Mouse (Mus musculus) mouse trophoblast stem cell (cell line): ENCODE data around the gene C2cd2.

ENCODE experiments used
- in situ Hi-C, 2 experiments: fragments of 300-500 bp; cut with MseI, MboI; formaldehyde crosslinking; loops; 2 replicates in 1 of 2; 3 replicates in 1 of 2; pipeline ENCODE4 v1.15.1; 2025

The C2cd2 gene

GRCm38 (mm10) chr16:97882891-97883290, 79.5 kb downstream of the C2cd2 start:
- in situ Hi-C loops = no loop called here

GRCm38 (mm10) chr16:97879134-97879533, 83.3 kb downstream of the C2cd2 start:
- in situ Hi-C loops = loop anchor here (10.0 kb wide), 1 partner anchor 74 kb away; no protein-coding TSS in a partner anchor

- in situ Hi-C loops = loop anchor here (10.0 kb wide), 1 partner anchor 73 kb away; no protein-coding TSS in a partner anchor
Observed at GRCm38 (mm10) chr16:97877502-97877901, 84.9 kb downstream of the C2cd2 start.

GRCm38 (mm10) chr16:97875101-97875500, 87.3 kb downstream of the C2cd2 start:
- in situ Hi-C loops = loop anchor here (10.0 kb wide), 1 partner anchor 70 kb away; no protein-coding TSS in a partner anchor

DNA sequence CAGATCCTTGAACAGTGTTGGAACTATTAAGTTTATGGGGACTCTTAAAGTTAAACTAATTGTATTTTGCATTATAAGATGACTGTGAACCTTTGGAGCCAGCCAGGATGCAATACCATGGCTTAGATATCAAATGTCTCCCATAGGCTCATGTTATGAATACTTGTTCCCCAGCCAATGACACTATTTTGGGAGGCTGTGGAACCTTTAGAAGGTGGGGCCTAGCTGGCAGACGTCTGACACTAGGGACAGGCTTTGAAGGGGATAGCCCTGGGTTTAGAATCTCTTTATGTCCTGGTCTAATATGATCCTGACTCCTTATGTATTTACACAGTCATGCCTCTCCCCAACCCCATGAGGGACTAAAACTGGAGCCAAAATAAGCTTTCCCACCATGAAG, 88.0 kb downstream of the C2cd2 start:
- in situ Hi-C loops = loop anchor here (10.0 kb wide), 1 partner anchor 70 kb away; no protein-coding TSS in a partner anchor

- in situ Hi-C loops = loop anchor here (10.0 kb wide), 1 partner anchor 68 kb away; no protein-coding TSS in a partner anchor
Observed at GRCm38 (mm10) chr16:97872657-97873056, 89.7 kb downstream of the C2cd2 start.

DNA sequence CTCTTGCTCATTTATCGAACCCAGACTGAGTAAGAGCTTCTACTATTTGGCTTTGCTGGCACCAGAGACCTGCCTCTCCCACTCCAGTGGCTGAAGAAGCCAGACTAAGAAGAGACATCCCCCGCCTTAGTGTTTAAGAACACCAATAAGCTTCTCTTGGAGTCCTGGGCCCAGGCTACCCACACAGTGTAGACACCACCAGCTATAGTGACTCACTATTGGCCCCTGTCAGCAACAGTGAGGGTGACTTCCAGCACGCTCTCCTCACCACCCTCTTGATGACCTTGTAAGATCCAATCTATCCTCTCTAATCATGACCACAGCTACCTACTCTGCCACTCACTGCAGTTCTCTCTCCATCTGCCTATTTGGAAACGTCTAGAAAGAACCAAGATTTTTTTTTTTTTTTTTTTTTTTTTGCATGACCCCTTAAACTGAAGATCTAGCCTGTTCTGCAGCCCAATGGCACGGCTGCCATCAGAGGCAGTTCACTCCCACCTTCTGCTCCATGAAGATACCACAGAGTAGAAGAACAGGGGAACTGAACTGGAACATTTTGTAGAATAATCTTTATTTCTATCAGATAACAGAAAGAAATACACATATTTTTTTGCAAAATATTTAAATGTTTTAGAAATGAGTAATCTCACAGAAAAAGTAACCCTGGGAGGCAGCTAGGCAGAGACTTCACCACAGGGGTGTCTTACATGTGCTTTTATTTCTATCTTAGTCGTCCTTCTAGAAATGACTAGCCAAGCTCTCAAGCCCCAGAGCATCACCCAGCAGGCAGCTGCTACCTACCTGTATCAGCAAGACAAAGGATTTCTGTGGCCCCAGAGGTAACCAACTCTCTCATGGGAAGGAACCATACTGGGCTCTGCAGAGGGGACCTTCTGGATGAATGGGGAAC, 93.0 kb downstream of the C2cd2 start:
- in situ Hi-C loops = loop anchor here (10.0 kb wide), 1 partner anchor 65 kb away; no protein-coding TSS in a partner anchor

GRCm38 (mm10) chr16:97863932-97864467, 98.4 kb downstream of the C2cd2 start:
- in situ Hi-C loops = no loop called here

DNA sequence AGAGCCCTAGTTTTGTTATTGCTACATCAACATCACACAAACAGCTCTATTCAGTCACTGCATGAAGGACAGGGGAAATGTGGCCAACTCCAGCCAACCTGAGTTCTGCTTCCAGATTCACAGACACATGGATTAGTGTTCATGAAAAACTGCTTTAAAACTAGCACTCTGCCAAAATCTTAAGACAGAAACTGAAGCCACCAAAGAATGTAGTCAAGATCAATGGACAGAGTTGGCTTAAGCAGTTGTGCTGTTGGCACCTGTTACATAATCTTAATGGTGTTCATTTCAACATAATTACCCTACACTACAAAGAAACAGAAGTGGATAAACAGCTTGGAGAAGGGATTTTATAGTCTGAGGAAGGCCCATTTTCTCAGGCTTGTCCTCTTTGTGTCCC, 106.3 kb downstream of the C2cd2 start:
- in situ Hi-C loops = no loop called here

- in situ Hi-C loops = no loop called here
Observed at GRCm38 (mm10) chr16:97851741-97852319, 110.6 kb downstream of the C2cd2 start, which contains the start of gene Prdm15. Gene Prdm15 (minus strand): TSS chr16:97851850.

DNA sequence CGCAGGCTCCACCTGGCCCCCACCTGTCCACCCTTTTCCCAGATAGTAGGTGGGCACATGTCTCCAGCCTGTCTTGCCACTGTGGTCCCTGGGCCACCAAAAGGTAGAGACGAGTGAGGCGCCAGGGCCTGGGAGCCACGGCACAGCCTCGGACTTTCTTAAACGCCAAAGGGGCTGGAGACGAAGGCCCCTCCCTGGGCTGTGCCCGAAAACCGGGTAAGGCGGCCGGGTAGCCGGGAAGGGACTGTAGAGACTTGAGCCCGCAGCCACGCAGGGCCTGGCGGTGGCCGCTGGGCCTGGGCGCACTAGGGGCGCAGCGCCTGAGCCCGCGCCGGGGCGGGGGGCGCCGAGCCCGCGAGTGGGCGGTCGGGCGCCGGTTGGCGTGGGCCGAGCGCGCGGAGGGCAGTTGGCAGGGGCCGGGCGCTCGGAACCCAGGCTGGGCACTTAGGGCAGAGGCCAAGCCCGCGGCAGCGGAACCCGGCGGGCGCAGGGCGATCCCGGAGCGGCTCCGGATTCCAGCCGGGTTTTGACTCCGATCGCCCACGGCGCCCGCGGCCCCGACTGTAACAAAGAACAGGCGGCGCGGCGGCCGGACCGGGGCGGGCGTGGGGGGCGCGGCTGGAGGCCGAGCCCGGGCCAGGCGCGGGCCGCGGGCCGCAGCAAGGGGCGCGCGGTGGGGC, 111.2 kb downstream of the C2cd2 start:
- in situ Hi-C loops = no loop called here

DNA sequence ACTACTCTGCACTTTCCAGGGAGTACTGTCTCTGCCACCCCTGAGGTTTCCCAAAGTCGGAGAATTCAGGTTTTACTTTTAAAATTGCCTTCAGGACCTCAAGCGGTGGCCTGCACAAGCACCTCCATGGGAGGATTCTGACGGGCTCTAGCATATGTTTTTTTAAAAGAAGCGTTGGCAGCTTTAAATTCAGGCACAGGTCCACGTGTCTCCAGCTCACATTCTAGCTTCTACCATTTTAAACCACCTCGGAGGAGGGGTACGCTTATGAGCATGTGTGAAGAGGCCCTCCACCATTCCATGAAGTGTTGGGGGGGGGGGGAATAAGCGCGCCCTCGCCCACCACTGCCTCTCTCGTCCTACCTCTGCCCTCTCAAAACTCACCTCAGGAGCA, 111.7 kb downstream of the C2cd2 start:
- in situ Hi-C loops = no loop called here

- in situ Hi-C loops = no loop called here
Observed at GRCm38 (mm10) chr16:97848832-97849231, 113.6 kb downstream of the C2cd2 start.

DNA sequence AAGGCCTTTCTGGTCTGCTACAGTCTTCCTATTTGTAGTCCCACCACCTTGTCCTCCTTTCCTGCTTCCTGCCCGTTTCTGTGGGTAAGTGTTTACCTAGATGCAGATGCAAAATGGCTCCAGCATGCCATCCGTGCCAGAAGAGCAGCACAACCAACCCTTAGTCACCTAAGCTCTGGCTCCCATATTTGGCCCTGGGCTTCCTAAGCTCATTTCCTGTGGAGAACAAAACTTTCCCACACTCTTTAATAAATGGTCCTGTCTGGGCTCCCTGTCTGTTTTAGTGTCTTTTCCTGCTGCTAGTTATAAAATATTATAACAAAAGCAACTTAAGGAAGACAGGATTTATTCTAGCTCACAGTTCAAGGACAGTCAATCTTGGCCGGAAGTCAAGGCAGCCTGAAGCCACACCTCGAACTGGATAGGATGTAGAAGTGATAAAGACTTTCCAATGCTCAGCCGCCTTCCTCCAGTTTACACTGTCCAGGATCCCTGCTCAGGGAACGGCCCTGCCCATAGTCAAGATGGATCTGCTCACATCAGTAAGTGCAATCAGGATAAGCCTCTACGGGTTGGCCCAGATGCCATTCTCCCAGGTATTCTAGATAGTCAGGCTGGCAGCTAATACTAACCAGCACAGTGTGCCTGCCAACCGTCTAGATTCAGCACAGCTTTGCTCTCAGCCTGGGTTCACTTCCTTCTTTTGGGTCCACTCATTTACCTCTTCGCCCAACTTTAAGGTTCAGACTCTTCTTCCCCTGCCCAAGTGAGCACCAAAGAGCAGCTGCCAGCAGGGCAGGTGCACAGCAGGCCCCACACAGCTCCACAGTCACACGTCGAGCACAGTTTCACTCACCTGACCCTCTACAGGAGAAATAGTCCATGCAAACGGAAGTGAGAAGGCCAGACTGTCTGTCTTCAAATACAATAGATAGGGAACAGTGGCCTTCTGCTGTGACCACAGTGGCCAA, 117.1 kb downstream of the C2cd2 start:
- in situ Hi-C loops = no loop called here

- in situ Hi-C loops = no loop called here
Observed at GRCm38 (mm10) chr16:97832154-97832553, 130.2 kb downstream of the C2cd2 start.

GRCm38 (mm10) chr16:97828207-97828606, 134.2 kb downstream of the C2cd2 start:
- in situ Hi-C loops = no loop called here

- in situ Hi-C loops = no loop called here
Observed at GRCm38 (mm10) chr16:97823311-97824007, 138.9 kb downstream of the C2cd2 start.

- in situ Hi-C loops = no loop called here
Observed at GRCm38 (mm10) chr16:97819532-97819931, 142.9 kb downstream of the C2cd2 start.

DNA sequence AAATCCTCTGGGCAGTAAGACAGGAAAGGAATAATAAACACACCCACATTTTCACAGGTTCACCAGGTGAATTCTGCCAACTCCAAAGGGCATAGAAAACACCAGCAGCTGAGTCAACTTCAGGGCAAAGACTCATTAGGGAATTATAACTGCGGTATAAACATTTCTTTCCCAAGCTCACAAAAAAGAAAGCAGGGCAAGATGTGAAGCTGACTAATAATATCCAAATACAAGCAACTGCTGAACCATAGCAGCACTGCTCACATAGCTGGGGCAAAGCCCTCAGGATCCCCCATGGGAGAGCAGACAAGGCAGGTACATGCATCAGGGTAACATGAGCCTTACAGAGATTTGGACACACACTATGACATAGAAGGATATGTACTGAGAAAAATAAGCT, 145.0 kb downstream of the C2cd2 start:
- in situ Hi-C loops = no loop called here

DNA sequence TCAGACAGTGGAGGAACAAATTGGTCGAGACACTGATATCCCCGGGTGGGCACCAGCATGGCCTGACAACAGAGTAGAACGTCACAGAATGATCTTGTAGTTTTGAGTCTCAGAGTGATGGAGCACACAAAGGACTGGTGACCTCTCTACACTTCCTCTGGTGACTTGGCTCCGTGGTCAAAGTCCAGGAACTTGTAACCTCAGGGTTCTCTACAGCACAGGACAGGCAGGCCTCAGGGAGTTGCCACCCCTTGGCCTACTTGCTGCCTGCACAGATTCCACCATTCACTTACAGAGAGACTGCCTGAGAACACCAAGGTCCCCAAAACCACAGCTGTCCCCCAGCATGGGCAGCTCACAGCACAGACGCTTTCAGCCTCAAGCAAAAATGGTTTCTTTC, 147.1 kb downstream of the C2cd2 start:
- in situ Hi-C loops = no loop called here
